ENCODE assay signal across 8 mouse cellular contexts in the genomic region with DNA sequence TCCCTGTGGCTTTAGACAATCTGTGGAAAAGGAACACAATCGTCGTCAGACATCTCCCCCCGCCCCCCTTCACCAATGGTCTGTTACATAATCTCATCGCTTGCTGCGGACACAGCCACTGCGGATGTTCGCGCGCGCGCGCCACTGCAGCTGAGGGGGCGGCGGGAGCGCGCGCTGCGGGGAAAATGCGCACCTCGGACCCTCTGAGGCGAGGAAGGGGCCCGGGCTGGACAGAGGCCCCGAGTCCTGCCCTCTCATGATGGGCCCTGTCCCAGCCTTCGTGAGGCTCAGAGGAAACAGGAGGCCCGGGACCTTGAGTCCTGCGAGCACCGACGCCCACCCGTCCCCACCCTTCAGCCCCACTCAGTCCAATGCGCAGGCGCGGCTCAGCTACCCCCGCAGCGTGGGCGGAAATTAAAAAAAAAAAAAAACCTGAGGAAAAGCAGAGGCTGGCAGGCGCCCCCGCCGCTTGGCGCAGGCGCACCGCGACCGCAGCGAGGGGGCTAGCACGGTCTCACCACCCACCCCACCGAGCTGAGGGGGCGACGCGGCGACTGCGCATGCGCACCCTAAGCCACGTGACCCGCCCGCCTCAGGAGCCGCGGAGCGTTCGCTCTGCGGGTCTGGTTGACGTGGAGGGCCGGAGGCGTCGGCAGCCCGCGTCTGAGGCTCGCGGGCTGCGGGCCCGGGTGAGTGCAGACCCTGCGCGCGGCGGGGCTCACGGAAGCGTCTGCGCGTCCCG. TPM values are rescaled to one million over a fixed set of nuclear protein-coding genes. Genes with fewer than 3 reads are reported as not detected.
A peak's percentile ranks its signal among the peaks of the same experiment; 100 is the strongest.
DNase-seq lines count a peak whose midpoint lies in the region; ATAC-seq and TF ChIP-seq lines count a peak whose summit lies in the region.

TSS of gene Ttc3 (plus strand) at position 446 of the 742 bp plus-strand sequence.

- WGBS in heart, embryonic 12.5 days = under 1% methylated on average over 75 of the region's 79 CpGs
- under 1% methylated on average over 73 of the region's 79 CpGs for WGBS in kidney, postnatal 0 days
- WGBS in liver, embryonic 11.5 days = under 1% methylated on average over 79 of the region's 79 CpGs
- under 1% methylated on average over 77 of the region's 79 CpGs for WGBS in stomach, embryonic 14.5 days

- H3K36me3 ChIP-seq in C2C12 (ENCODE audit: control insufficient read depth, insufficient read depth) = no peaks in the 10 kb centered on the region
- no peaks in the 10 kb centered on the region for H3K36me3 ChIP-seq in erythroblast, embryonic 14.5 days (ENCODE audit: control insufficient read depth)
- H3K36me3 ChIP-seq in heart, embryonic 12.5 days = peaks cover 4% of the 10 kb centered on the region; the same call in 1 of the 2 replicates
- H3K36me3 ChIP-seq in kidney, postnatal 0 days (ENCODE audit: insufficient read depth, low read length) = no peaks in the 10 kb centered on the region
- no peaks in the 10 kb centered on the region; the same call in 1 of the 2 replicates for H3K36me3 ChIP-seq in liver, embryonic 11.5 days (ENCODE audit: control insufficient read depth, insufficient read depth, low read length)
- no peaks in the 10 kb centered on the region; the same call in 1 of the 2 replicates for H3K36me3 ChIP-seq in stomach, embryonic 14.5 days (ENCODE audit: control insufficient read depth, insufficient read depth, low read length)

- H3K4me3 ChIP-seq in C2C12 (ENCODE audit: insufficient read depth, poor library complexity, severe bottlenecking) = peak within 1 kb of the TSS; percentile 71
- H3K4me3 ChIP-seq in erythroblast, embryonic 14.5 days (replicated peaks) = peak within 1 kb of the TSS; percentile 77
- peak within 1 kb of the TSS; percentile 66 for H3K4me3 ChIP-seq in heart, embryonic 12.5 days
- peak within 1 kb of the TSS; percentile 93 for H3K4me3 ChIP-seq in kidney, postnatal 0 days (replicated peaks; ENCODE audit: low read depth, low read length)
- peak within 1 kb of the TSS; percentile 91 for H3K4me3 ChIP-seq in liver, embryonic 11.5 days (ENCODE audit: low read depth, low read length)
- H3K4me3 ChIP-seq in stomach, embryonic 14.5 days (ENCODE audit: low read depth, low read length) = peak within 1 kb of the TSS; percentile 79

- peaks cover 47% of the 10 kb centered on the region for H3K79me2 ChIP-seq in C2C12 (ENCODE audit: control insufficient read depth, insufficient read depth)

- peak; percentile 98 for TF ChIP-seq POLR2A in brain, embryonic 14.5 days (IDR thresholded peaks at IDR 0.05; ENCODE audit: borderline replicate concordance, extremely low read depth, insufficient read depth, insufficient read length, poor library complexity, severe bottlenecking)

- H3K9me3 ChIP-seq in erythroblast, embryonic 14.5 days (ENCODE audit: control insufficient read depth, low read length) = no peaks in the 10 kb centered on the region
- H3K9me3 ChIP-seq in heart, embryonic 12.5 days (replicated peaks) = no peaks in the 10 kb centered on the region
- H3K9me3 ChIP-seq in kidney, postnatal 0 days (replicated peaks; ENCODE audit: low read length) = no peaks in the 10 kb centered on the region
- no peaks in the 10 kb centered on the region for H3K9me3 ChIP-seq in liver, embryonic 11.5 days (ENCODE audit: control insufficient read depth, low read length)
- no peaks in the 10 kb centered on the region for H3K9me3 ChIP-seq in stomach, embryonic 14.5 days (ENCODE audit: control insufficient read depth, low read depth, low read length)

- TF ChIP-seq CTCF in C2C12 (IDR thresholded peaks at IDR 0.05; ENCODE audit: control insufficient read depth, insufficient read depth, insufficient read length) = no peak
- TF ChIP-seq CTCF in brain, embryonic 14.5 days (IDR thresholded peaks at IDR 0.05; ENCODE audit: borderline replicate concordance, extremely low read depth, insufficient read depth, insufficient read length) = no peak
- no peak for TF ChIP-seq CTCF in kidney, postnatal 0 days (IDR thresholded peaks at IDR 0.05; ENCODE audit: low read depth)

- H3K79me3 ChIP-seq in C2C12 (ENCODE audit: low read depth) = peaks cover 37% of the 10 kb centered on the region

- ATAC-seq in heart, embryonic 12.5 days (ENCODE audit: insufficient number of reproducible peaks, low FRiP score) = peak; percentile 90
- ATAC-seq in kidney, postnatal 0 days (replicated peaks; ENCODE audit: low FRiP score, low read depth) = peak; percentile 83
- peak; percentile 83 for ATAC-seq in liver, embryonic 11.5 days (replicated peaks; ENCODE audit: low FRiP score)
- ATAC-seq in stomach, embryonic 14.5 days (ENCODE audit: insufficient number of reproducible peaks, insufficient read depth, low FRiP score, low read depth) = peak; percentile 90

- H3K9ac ChIP-seq in heart, embryonic 12.5 days = peak within 1 kb of the TSS; percentile 87
- H3K9ac ChIP-seq in kidney, postnatal 0 days (ENCODE audit: low read depth, low read length) = peak within 1 kb of the TSS; percentile 94
- peak within 1 kb of the TSS; percentile 95 for H3K9ac ChIP-seq in liver, embryonic 11.5 days (ENCODE audit: low read depth, low read length)
- H3K9ac ChIP-seq in stomach, embryonic 14.5 days (replicated peaks; ENCODE audit: low read depth, low read length) = peak within 1 kb of the TSS; percentile 89

- H3ac ChIP-seq in C2C12 (ENCODE audit: control insufficient read depth, insufficient read length, low read depth) = peak within 1 kb of the TSS; percentile 85

- H3K27ac ChIP-seq in heart, embryonic 12.5 days (ENCODE audit: poor library complexity, severe bottlenecking) = peak within 1 kb of the TSS; percentile 93
- H3K27ac ChIP-seq in kidney, postnatal 0 days = peak within 1 kb of the TSS; percentile 99
- peak within 1 kb of the TSS; percentile 90 for H3K27ac ChIP-seq in liver, embryonic 11.5 days (ENCODE audit: low read depth, low read length)
- peak within 1 kb of the TSS; percentile 97 for H3K27ac ChIP-seq in stomach, embryonic 14.5 days (ENCODE audit: low read length)

- peaks cover 49% of the 10 kb centered on the region for H3K4me1 ChIP-seq in erythroblast, embryonic 14.5 days (ENCODE audit: control insufficient read depth)
- H3K4me1 ChIP-seq in heart, embryonic 12.5 days (replicated peaks) = peaks cover 17% of the 10 kb centered on the region
- peaks cover 7% of the 10 kb centered on the region; the same call in 1 of the 2 replicates for H3K4me1 ChIP-seq in kidney, postnatal 0 days (replicated peaks; ENCODE audit: insufficient read depth, low read length)
- peaks cover 11% of the 10 kb centered on the region for H3K4me1 ChIP-seq in liver, embryonic 11.5 days (replicated peaks; ENCODE audit: control insufficient read depth, insufficient read depth, low read length)
- peaks cover 4% of the 10 kb centered on the region; the same call in 1 of the 2 replicates for H3K4me1 ChIP-seq in stomach, embryonic 14.5 days (ENCODE audit: control insufficient read depth, insufficient read depth, low read length)

- DNase-seq in brain, embryonic 14.5 days (ENCODE audit: low read depth) = peak; percentile 99
- peak; percentile 95 for DNase-seq in kidney, postnatal 0 days (ENCODE audit: low spot score)
- DNase-seq in liver, embryonic 11.5 days (ENCODE audit: low spot score) = peak; percentile 90
- peak; percentile 94 for DNase-seq in naive thymus-derived CD4-positive, alpha-beta T cell, adult 2 months (ENCODE audit: low read depth)

- peak within 1 kb of the TSS; percentile 68 for H3K4me2 ChIP-seq in heart, embryonic 12.5 days
- H3K4me2 ChIP-seq in kidney, postnatal 0 days (ENCODE audit: low read length) = peak within 1 kb of the TSS; percentile 82
- H3K4me2 ChIP-seq in liver, embryonic 11.5 days = peak within 1 kb of the TSS; percentile 83
- H3K4me2 ChIP-seq in stomach, embryonic 14.5 days (replicated peaks; ENCODE audit: low read depth, low read length) = peak within 1 kb of the TSS; percentile 57

- no peaks in the 10 kb centered on the region for H3K27me3 ChIP-seq in C2C12 (ENCODE audit: control insufficient read depth, insufficient read depth, insufficient read length)
- no peaks in the 10 kb centered on the region for H3K27me3 ChIP-seq in erythroblast, embryonic 14.5 days (ENCODE audit: control insufficient read depth)
- no peaks in the 10 kb centered on the region for H3K27me3 ChIP-seq in heart, embryonic 12.5 days (replicated peaks)
- H3K27me3 ChIP-seq in kidney, postnatal 0 days (ENCODE audit: insufficient read depth, low read length) = no peaks in the 10 kb centered on the region
- no peaks in the 10 kb centered on the region for H3K27me3 ChIP-seq in liver, embryonic 11.5 days (replicated peaks; ENCODE audit: control insufficient read depth, insufficient read depth, low read length)
- H3K27me3 ChIP-seq in stomach, embryonic 14.5 days (ENCODE audit: control insufficient read depth, insufficient read depth, low read length) = no peaks in the 10 kb centered on the region

TF ChIP-seq in C2C12, 6 proteins besides CTCF, POLR2A, EP300 and RAD21:
- peak; percentile 16 for TF ChIP-seq MAX (IDR thresholded peaks at IDR 0.05)
- no peak for TF ChIP-seq CEBPB (IDR thresholded peaks at IDR 0.05; ENCODE audit: low read depth)
- peak; percentile 86 for TF ChIP-seq USF1 (IDR thresholded peaks at IDR 0.05; ENCODE audit: low read depth)

RNA-seq across cellular contexts. Expression of gene Ttc3, which starts in this region (rescaled TPM):
- 16.2 TPM for polyA plus RNA-seq in C2C12 (2012; fragmentation: generic; extraction: Trizol)
- polyA plus RNA-seq in brain, embryonic 14.5 days (2012; rRNA removed) = 290 and 425 TPM in 2 replicates
- 0.04 and 0.18 TPM in 2 replicates for polyA plus RNA-seq in erythroblast, embryonic 14.5 days (2012)
- polyA plus RNA-seq in heart, embryonic 12.5 days (2016; fragmentation: Nextera tagmentation; extraction: Ambion mirVana) = 212 and 237 TPM in 2 replicates
- 152 and 158 TPM in 2 replicates for polyA plus RNA-seq in kidney, postnatal 0 days (2015; fragmentation: Nextera tagmentation; extraction: Ambion mirVana)
- 101 and 106 TPM in 2 replicates for polyA plus RNA-seq in liver, embryonic 11.5 days (2014; fragmentation: Nextera tagmentation; extraction: Ambion mirVana)
- 307 and 308 TPM in 2 replicates for polyA plus RNA-seq in stomach, embryonic 14.5 days (2014; fragmentation: Nextera tagmentation; extraction: Ambion mirVana)

Comparison
In these comparisons a context has a peak if more than half of its experiments do, and no peak if none do; other contexts are left out.
1. Peak in every context shown above with its lines: DNase-seq, ATAC-seq, H3K4me3 ChIP-seq and H3K27ac ChIP-seq.
2. RNA of gene Ttc3 (polyA plus RNA-seq): 290 to 425 TPM in brain, embryonic 14.5 days, 307 to 308 TPM in stomach, embryonic 14.5 days, 212 to 237 TPM in heart, embryonic 12.5 days, 152 to 158 TPM in kidney, postnatal 0 days, 101 to 106 TPM in liver, embryonic 11.5 days and 16.2 TPM in C2C12 (single experiment); 0.04 to 0.18 TPM in erythroblast, embryonic 14.5 days; every median in the first group is over 10 times any median in the second.